Mouse (Mus musculus): ENCODE results near the gene Trpc7. TPM values are rescaled to one million over a fixed set of nuclear protein-coding genes. Genes with fewer than 3 reads are reported as not detected.

The Trpc7 gene
- total RNA-seq, 2 experiments from 2014 or later, result 1.9 to 2.8 TPM

- peak; percentile 73 for DNase-seq (ENCODE audit: extremely low spot score in 1 of 2, low spot score in 2 of 2)
- no peak overlapping the region for H3K27ac ChIP-seq
- intact Hi-C loops (cut with DNase I), result loop anchor here (5.0 kb wide), 1 partner anchor 281 kb away; no protein-coding TSS in a partner anchor
- peak; percentile 85 for TF ChIP-seq CTCF (IDR thresholded peaks at IDR 0.05)
- H3K4me3 ChIP-seq, result no peak overlapping the region
Observed at GRCm38 (mm10) chr13:56758492-56758891, 137.3 kb downstream of the Trpc7 start.

DNA sequence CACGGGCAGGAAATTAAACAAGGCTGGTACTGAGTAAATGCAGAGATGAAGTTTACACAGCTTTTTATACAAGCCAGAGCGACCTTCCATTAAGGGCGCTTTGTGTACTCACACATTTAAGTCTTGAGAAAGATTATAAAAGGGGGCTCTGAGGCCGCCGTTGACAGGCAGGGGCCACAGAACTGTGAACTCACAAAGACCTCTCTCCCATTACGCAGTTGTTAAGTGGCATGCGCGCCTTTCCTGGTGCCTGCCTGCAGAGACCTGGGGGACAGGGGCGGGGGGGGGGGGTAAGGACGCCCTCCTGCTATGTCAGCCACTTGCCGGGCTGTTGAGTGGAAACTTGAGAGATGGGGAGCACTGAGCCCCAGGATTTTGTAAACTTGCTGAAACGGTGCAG lies 138.6 kb downstream of the Trpc7 start:
- no peak for TF ChIP-seq CTCF (IDR thresholded peaks at IDR 0.05)
- no peak overlapping the region for H3K4me3 ChIP-seq
- H3K27ac ChIP-seq, result no peak overlapping the region
- intact Hi-C loops (cut with DNase I), result loop anchor here (5.0 kb wide), 1 partner anchor 280 kb away; no protein-coding TSS in a partner anchor
- DNase-seq (ENCODE audit: extremely low spot score in 1 of 2, low spot score in 2 of 2), result no peak

- intact Hi-C loops (cut with DNase I), result loop anchor here (5.0 kb wide), 1 partner anchor 279 kb away; no protein-coding TSS in a partner anchor
- peak; percentile 37 for TF ChIP-seq CTCF (IDR thresholded peaks at IDR 0.05)
- Histone ChIP-seq H3K4me3 (no peak overlapping the region), H3K27ac (no peak overlapping the region)
- no peak for DNase-seq (ENCODE audit: extremely low spot score in 1 of 2, low spot score in 2 of 2)
Observed at GRCm38 (mm10) chr13:56755871-56756270, 139.9 kb downstream of the Trpc7 start.

DNA sequence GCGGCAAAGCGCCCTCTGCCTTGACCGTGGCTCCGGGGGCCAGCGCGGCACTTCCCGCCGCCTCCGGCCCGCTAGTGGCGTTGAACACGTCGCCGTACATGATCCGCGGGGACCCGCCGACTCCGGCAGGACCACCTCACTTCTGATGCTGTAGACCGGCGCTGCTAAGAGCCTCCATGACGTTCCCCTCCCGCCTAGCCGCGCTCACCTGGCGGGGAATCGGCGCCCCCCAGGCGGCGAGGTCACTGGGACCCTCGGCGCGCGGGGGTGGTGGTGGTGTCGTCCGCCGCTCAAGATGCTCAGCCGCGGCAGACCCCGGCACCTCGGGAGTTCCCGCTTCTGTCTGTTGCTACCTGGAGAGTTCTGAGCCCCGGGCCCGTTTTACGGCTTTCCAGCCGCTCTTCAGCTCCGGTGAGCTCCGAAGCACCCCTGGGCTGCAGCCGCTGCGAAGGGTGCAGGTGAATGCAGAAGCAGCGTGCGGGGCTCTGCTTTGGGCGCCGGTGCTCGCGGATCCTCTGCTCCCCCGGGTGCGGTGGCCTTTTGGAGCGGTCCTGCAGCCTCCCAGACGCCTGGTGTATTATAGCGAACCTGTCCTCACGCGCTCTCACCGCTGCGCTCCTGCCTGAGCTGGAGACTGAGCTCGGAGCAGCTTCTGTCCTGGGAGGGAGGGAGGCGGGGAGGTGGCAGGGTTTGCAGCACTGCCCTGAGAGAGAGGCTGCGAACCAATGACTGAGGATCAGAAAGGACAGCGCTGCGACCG lies 142.4 kb downstream of the Trpc7 start, which contains the start of gene Gm45623:
Gene Gm45623 (minus strand): TSS at position 636 of the 760 bp plus-strand sequence.
- no peak for DNase-seq (ENCODE audit: extremely low spot score in 1 of 2, low spot score in 2 of 2)
- Histone ChIP-seq H3K27ac (no peak within 1 kb of the TSS; the same call in 1 of the 2 replicates), H3K4me3 (peak within 1 kb of the TSS; percentile 34)
- TF ChIP-seq CTCF (IDR thresholded peaks at IDR 0.05), result no peak
- intact Hi-C loops (cut with DNase I), result no loop called here

DNA sequence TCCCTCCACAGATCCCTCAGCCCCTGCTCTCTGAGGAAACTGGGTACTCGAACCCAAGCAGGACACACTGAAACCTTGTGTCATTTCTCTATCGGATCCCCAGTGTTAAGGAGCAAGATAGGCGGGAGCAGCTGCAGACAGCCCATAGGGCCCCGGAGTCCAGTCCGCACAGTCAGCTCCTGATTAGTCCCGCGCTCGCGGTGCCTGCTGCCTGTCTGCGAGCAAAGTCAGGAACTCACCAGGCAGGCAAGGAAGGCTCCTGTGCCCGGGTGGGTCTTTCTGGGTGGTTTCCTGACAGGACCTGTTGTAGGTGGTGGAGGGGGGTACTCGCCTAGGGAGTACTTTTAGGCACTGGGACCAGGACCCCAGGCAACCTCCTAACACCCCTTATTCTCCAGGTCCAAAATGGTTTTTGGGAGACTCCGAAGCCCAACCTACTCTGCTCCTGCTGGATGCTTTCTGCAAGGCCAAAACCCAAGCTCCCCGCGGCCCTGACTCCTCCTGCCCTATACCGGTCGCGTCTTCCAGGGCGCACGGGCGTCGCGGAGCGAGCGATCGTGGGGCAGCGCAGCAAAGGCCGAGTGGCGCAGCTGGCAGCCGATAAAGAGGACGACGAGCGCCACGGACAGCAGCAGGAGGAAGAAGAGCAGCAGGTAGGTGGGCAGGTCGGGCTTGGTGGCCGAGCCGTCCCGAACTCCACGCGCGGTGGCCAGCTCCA lies 143.2 kb downstream of the Trpc7 start:
- DNase-seq (ENCODE audit: extremely low spot score in 1 of 2, low spot score in 2 of 2), result no peak
- TF ChIP-seq CTCF (IDR thresholded peaks at IDR 0.05), result no peak
- Histone ChIP-seq H3K27ac (no peak overlapping the region; the same call in 1 of the 2 replicates), H3K4me3 (peak overlapping the region; percentile 34)
- intact Hi-C loops (cut with DNase I), result no loop called here

- no peak overlapping the region for H3K4me3 ChIP-seq
- no peak overlapping the region for H3K27ac ChIP-seq
- no peak for TF ChIP-seq CTCF (IDR thresholded peaks at IDR 0.05)
- DNase-seq (ENCODE audit: extremely low spot score in 1 of 2, low spot score in 2 of 2), result no peak
- intact Hi-C loops (cut with DNase I), result no loop called here
Observed at GRCm38 (mm10) chr13:56751774-56752173, 144.0 kb downstream of the Trpc7 start.

DNA sequence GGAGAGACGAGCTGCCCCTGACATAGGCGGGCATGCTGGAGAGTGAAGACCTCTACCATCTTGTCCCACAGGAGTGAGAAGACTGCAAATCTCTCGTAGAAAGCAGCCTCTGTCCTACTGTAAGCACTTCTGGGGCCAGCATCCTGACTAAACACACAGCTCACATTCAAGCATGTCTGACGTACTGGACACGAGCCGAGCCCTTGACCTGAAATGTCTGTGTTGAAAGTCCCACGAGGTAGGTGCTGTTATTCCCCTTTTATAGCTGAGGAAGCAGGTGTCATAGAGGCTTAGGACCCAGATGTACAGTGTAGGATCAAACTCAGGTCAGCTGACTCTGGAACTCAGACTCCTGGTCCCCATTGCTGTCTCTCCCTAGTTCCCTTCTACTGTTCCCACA lies 146.4 kb downstream of the Trpc7 start:
- DNase-seq (ENCODE audit: extremely low spot score in 1 of 2, low spot score in 2 of 2), result no peak
- TF ChIP-seq CTCF (IDR thresholded peaks at IDR 0.05), result no peak
- Histone ChIP-seq H3K27ac (no peak overlapping the region), H3K4me3 (no peak overlapping the region)
- intact Hi-C loops (cut with DNase I), result no loop called here

- Histone ChIP-seq H3K27ac (no peak overlapping the region), H3K4me3 (no peak overlapping the region)
- no peak for TF ChIP-seq CTCF (IDR thresholded peaks at IDR 0.05)
- no peak for DNase-seq (ENCODE audit: extremely low spot score in 1 of 2, low spot score in 2 of 2)
- intact Hi-C loops (cut with DNase I), result no loop called here
Observed at GRCm38 (mm10) chr13:56747554-56747953, 148.2 kb downstream of the Trpc7 start.

DNA sequence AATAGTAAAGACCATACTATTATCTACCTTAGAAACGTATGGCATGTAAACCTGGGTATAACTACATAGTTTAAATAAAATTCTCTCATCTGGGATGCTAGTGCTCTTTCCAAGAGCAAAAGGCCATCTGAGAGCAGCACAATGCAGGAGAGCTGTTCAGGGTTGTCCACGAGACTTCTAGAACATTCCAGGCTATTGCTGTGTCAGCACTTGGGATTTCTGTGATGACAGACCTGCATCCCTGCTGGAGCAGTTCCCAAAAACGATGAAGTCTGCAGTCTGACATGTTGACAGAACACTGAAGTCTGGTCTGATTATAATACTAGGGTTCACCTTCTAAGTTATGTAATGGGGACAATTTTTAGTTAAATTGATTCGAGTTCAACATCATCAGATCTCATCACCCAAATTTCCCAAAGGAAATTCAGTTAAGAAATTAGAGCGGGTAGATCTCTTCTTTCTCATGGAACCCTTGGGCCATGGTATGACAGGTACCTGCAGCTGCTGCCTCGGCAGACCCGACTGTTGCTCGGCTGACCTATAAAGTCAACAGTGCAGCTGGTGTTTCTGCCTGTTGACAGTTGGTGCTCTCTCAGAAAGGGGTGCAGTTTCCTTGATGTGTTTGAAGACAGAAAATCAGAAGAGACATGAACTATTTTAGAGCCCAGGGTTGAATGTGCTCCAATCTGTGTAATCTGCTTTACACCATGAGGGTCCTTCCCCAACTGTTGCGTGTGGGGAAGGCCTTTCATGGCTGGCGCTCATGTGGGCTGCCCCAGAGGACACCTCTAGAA lies 148.9 kb downstream of the Trpc7 start:
- Histone ChIP-seq H3K4me3 (no peak overlapping the region), H3K27ac (no peak overlapping the region)
- DNase-seq (ENCODE audit: extremely low spot score in 1 of 2, low spot score in 2 of 2), result no peak
- TF ChIP-seq CTCF (IDR thresholded peaks at IDR 0.05), result no peak
- intact Hi-C loops (cut with DNase I), result no loop called here

GRCm38 (mm10) chr13:56742325-56742901 lies 153.4 kb downstream of the Trpc7 start:
- TF ChIP-seq CTCF (IDR thresholded peaks at IDR 0.05), result no peak
- intact Hi-C loops (cut with DNase I), result no loop called here
- Histone ChIP-seq H3K4me3 (no peak overlapping the region), H3K27ac (no peak overlapping the region)
- DNase-seq (ENCODE audit: extremely low spot score in 1 of 2, low spot score in 2 of 2), result no peak

- Histone ChIP-seq H3K27ac (no peak overlapping the region), H3K4me3 (no peak overlapping the region)
- no peak for DNase-seq (ENCODE audit: extremely low spot score in 1 of 2, low spot score in 2 of 2)
- intact Hi-C loops (cut with DNase I), result no loop called here
- TF ChIP-seq CTCF (IDR thresholded peaks at IDR 0.05), result no peak
Observed at GRCm38 (mm10) chr13:56741691-56742090, 154.1 kb downstream of the Trpc7 start.

Data from left cerebral cortex, adult 2 months (tissue).